Mouse (Mus musculus) G1E (cell line): ENCODE measurements at regions not wholly inside any gene's neighbourhood (a gene's known extent, or its start where the extent isn't known, plus 50 kb on each side); places are given as distances from the start of the nearest gene placed in this dataset.

ENCODE experiments used
- CTCF ChIP-seq: IDR thresholded peaks from 2 replicates; pipeline ENCODE4 v1.5.1; 2012; ENCODE audit warnings: low read depth, low read length, inconsistent platforms, mixed read lengths
- GATA1 ChIP-seq: IDR thresholded peaks from 2 replicates; pipeline ENCODE4 v1.6.1; 2012; ENCODE audit warnings: borderline replicate concordance, low read length, inconsistent platforms, mixed read lengths
- POLR2AphosphoS5 ChIP-seq: IDR thresholded peaks from 2 replicates; pipeline ENCODE4 v1.6.1; 2012; ENCODE audit warnings: low read depth, low read length, inconsistent platforms; ENCODE audit not compliant: insufficient replicate concordance

GRCm38 (mm10) chr17:45949141-45949540, 83.0 kb downstream of the Vegfa start:
- no peak for TF ChIP-seq CTCF
- TF ChIP-seq POLR2AphosphoS5 = no peak
- no peak for TF ChIP-seq GATA1
